Mouse (Mus musculus) megakaryocyte, embryonic 14.5 days (primary cell): ENCODE measurements around the gene Foxo3. TPM values are rescaled to one million over a fixed set of nuclear protein-coding genes. Genes with fewer than 3 reads are reported as not detected.

ENCODE experiments used
- H3K27me3 ChIP-seq: replicated peaks from 2 replicates; pipeline ENCODE3; 2012; ENCODE audit warnings: inconsistent platforms
- H3K36me3 ChIP-seq: replicated peaks from 2 replicates; pipeline ENCODE3; 2012; ENCODE audit warnings: low read length, inconsistent platforms, mixed read lengths
- H3K4me1 ChIP-seq: 2 replicates; pipeline ENCODE4 v1.6.1; 2012; ENCODE audit warnings: inconsistent platforms
- H3K4me3 ChIP-seq: replicated peaks from 2 replicates; pipeline ENCODE3; 2012; ENCODE audit warnings: moderate library complexity, mild to moderate bottlenecking, inconsistent platforms
- H3K9me3 ChIP-seq: 2 replicates; pipeline ENCODE4 v1.6.1; 2012; ENCODE audit warnings: inconsistent platforms
- FLI1 ChIP-seq: IDR thresholded peaks from 2 replicates; pipeline ENCODE4 v1.6.1; 2012; ENCODE audit warnings: low read length, inconsistent platforms, mixed read lengths
- GATA1 ChIP-seq: IDR thresholded peaks from 3 replicates; pipeline ENCODE4 v1.6.1; 2012; ENCODE audit warnings: mixed read lengths, low read length, inconsistent platforms, borderline replicate concordance
- polyA plus RNA-seq: library from polyadenylated mRNA; stranded (reverse); fragments of >175 nt; gene quantifications from 2 replicates; pipeline ENCODE4 v1.2.3, GENCODE M21; 2012; ENCODE audit warnings: low replicate concordance; ENCODE audit not compliant: insufficient read depth

The Foxo3 gene
- polyA plus RNA-seq, 1 experiment: 14.8 TPM

DNA sequence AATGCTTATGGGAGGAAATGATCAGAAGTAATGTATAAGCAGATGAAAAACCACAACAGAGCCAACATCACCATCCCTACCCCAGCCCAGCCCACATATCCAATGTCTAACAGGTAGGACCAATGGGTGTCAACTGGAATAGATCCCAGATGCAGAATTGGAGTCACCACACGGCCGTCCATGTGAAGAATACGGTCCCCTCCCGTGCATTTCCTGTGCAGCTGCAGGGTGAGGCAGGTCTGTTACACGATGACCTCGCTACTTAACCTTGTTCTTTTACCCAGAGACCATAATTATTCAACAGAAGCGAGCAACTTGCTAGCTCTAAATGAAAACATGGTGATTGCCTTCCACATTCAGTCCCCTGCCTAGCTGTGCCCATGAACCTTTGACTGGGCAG is 23.4 kb upstream of the Foxo3 start:
- no peak for TF ChIP-seq GATA1
- no peak for TF ChIP-seq FLI1
- no peaks in the 10 kb centered on the region for H3K9me3 ChIP-seq
- no peak overlapping the region for H3K4me3 ChIP-seq
- peaks cover 41% of the 10 kb centered on the region for H3K4me1 ChIP-seq
- H3K36me3 ChIP-seq: no peaks in the 10 kb centered on the region
- peaks cover 15% of the 10 kb centered on the region for H3K27me3 ChIP-seq

GRCm38 (mm10) chr10:42299426-42299825 is 22.9 kb upstream of the Foxo3 start:
- peaks cover 11% of the 10 kb centered on the region for H3K27me3 ChIP-seq
- peak overlapping the region; percentile 62 for H3K4me3 ChIP-seq
- TF ChIP-seq GATA1: no peak
- no peak for TF ChIP-seq FLI1
- no peaks in the 10 kb centered on the region for H3K36me3 ChIP-seq
- H3K4me1 ChIP-seq: peaks cover 44% of the 10 kb centered on the region
- no peaks in the 10 kb centered on the region for H3K9me3 ChIP-seq

GRCm38 (mm10) chr10:42297954-42298353 is 21.4 kb upstream of the Foxo3 start:
- Histone ChIP-seq H3K27me3 (peaks cover 2% of the 10 kb centered on the region), H3K4me3 (no peak overlapping the region), H3K9me3 (no peaks in the 10 kb centered on the region), H3K36me3 (no peaks in the 10 kb centered on the region), H3K4me1 (peaks cover 57% of the 10 kb centered on the region)
- TF ChIP-seq FLI1: no peak
- TF ChIP-seq GATA1: no peak

DNA sequence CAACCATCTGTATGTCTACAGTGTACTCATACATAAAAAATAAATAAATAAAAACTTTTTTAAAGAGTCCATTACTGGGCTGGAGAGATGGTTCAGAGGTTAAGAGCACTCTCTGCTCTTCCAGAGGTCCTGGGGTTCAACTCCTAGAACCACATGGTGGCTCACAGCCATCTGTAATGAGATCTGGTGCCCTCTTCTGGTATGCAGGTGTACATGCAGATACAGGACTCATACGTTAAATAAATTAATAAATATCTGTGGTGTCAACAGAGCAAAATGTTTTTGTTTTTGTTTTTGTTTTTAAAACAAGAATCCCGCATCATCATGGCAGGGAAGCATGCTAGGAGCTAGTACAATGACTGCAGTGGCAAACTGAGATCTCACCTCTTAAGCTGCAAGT is 20.6 kb upstream of the Foxo3 start:
- H3K4me3 ChIP-seq: no peak overlapping the region
- no peaks in the 10 kb centered on the region for H3K36me3 ChIP-seq
- H3K4me1 ChIP-seq: peaks cover 55% of the 10 kb centered on the region
- H3K9me3 ChIP-seq: no peaks in the 10 kb centered on the region
- peaks cover 2% of the 10 kb centered on the region for H3K27me3 ChIP-seq
- TF ChIP-seq GATA1: no peak
- TF ChIP-seq FLI1: no peak

- Histone ChIP-seq H3K4me1 (peaks cover 53% of the 10 kb centered on the region), H3K4me3 (no peak overlapping the region), H3K27me3 (peaks cover 2% of the 10 kb centered on the region), H3K9me3 (no peaks in the 10 kb centered on the region), H3K36me3 (no peaks in the 10 kb centered on the region)
- TF ChIP-seq FLI1 (no peak), GATA1 (no peak)
Measured at GRCm38 (mm10) chr10:42296559-42296958, 20.0 kb upstream of the Foxo3 start.

- H3K27me3 ChIP-seq: no peaks in the 10 kb centered on the region
- H3K4me1 ChIP-seq: peaks cover 41% of the 10 kb centered on the region
- no peaks in the 10 kb centered on the region for H3K9me3 ChIP-seq
- H3K4me3 ChIP-seq: no peak overlapping the region
- no peak for TF ChIP-seq GATA1
- no peak for TF ChIP-seq FLI1
- no peaks in the 10 kb centered on the region for H3K36me3 ChIP-seq
Measured at GRCm38 (mm10) chr10:42295028-42295427, 18.5 kb upstream of the Foxo3 start.

GRCm38 (mm10) chr10:42294392-42294791 is 17.8 kb upstream of the Foxo3 start:
- Histone ChIP-seq H3K9me3 (no peaks in the 10 kb centered on the region), H3K4me1 (peaks cover 35% of the 10 kb centered on the region), H3K27me3 (no peaks in the 10 kb centered on the region), H3K36me3 (no peaks in the 10 kb centered on the region), H3K4me3 (peak overlapping the region; percentile 17)
- TF ChIP-seq GATA1 (no peak), FLI1 (no peak)

- H3K4me1 ChIP-seq: peaks cover 30% of the 10 kb centered on the region
- no peaks in the 10 kb centered on the region for H3K27me3 ChIP-seq
- H3K4me3 ChIP-seq: peak overlapping the region; percentile 36
- no peaks in the 10 kb centered on the region for H3K36me3 ChIP-seq
- no peak for TF ChIP-seq GATA1
- no peak for TF ChIP-seq FLI1
- H3K9me3 ChIP-seq: no peaks in the 10 kb centered on the region
Measured at GRCm38 (mm10) chr10:42293877-42294276, 17.3 kb upstream of the Foxo3 start.

DNA sequence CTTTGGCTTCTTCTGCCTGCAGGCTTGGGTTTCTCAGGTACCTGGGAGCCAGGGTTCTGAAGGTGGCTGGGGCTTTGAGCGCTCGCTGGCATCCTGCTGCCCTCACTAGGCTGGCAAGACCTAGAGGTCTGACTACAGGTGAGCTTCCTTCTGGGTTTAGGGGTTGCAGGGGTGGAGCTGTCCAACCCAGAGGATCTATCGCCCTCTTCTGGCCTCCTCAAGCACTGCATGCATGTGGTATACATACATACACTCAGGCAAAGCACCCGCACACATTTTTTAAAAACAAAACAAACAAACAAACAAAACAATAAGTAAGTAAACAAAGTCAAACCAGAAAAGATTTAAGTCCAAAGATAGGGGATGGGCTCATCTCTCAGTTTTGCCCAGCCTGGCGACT is 14.8 kb upstream of the Foxo3 start:
- no peaks in the 10 kb centered on the region for H3K27me3 ChIP-seq
- no peak overlapping the region for H3K4me3 ChIP-seq
- peaks cover 5% of the 10 kb centered on the region for H3K9me3 ChIP-seq
- peaks cover 23% of the 10 kb centered on the region for H3K4me1 ChIP-seq
- no peaks in the 10 kb centered on the region for H3K36me3 ChIP-seq
- TF ChIP-seq GATA1 (no peak), FLI1 (no peak)

DNA sequence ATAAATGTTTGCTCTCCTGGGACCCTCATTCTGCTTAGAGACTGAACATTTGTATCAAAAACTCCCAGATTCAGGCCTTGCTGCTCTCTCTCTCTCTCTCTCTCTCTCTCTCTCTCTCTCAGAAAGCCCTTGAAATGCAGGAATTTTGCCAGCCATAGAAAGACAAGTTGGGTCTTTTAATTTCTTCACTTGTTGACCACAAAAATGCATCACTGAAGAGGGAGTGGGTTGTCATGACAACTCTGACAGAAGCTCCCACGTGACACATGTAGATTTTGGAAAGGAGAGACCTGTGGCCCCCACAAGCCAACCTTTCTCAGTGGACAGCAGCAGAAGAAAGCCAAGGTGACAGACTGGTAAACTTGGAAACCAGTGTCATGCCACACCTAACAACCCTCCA is 11.1 kb upstream of the Foxo3 start:
- Histone ChIP-seq H3K9me3 (peaks cover 19% of the 10 kb centered on the region), H3K27me3 (no peaks in the 10 kb centered on the region), H3K4me1 (no peaks in the 10 kb centered on the region; the same call in 1 of the 2 replicates), H3K4me3 (no peak overlapping the region), H3K36me3 (no peaks in the 10 kb centered on the region)
- no peak for TF ChIP-seq GATA1
- TF ChIP-seq FLI1: no peak

- peaks cover 29% of the 10 kb centered on the region for H3K4me1 ChIP-seq
- no peak for TF ChIP-seq FLI1
- no peak for TF ChIP-seq GATA1
- peaks cover 3% of the 10 kb centered on the region for H3K27me3 ChIP-seq
- peak overlapping the region; percentile 98 for H3K4me3 ChIP-seq
- peaks cover 13% of the 10 kb centered on the region for H3K9me3 ChIP-seq
- peaks cover 18% of the 10 kb centered on the region for H3K36me3 ChIP-seq
Measured at GRCm38 (mm10) chr10:42278307-42278850, 1.8 kb upstream of the Foxo3 start.
